Mouse (Mus musculus): ENCODE measurements around the gene Kcne4.
A peak's percentile ranks its signal among the peaks of the same experiment; 100 is the strongest.
"Not testable (repeated sequence)": the region's sequence is repeated elsewhere in the genome, so short reads cannot be mapped to it uniquely, and the experiment has no call there.

The Kcne4 gene

GRCm38 (mm10) chr1:78816639-78817038, at the start of gene Kcne4:
Gene Kcne4, plus strand, starts transcription at chr1:78816758.
- DNase-seq (ENCODE audit: low spot score in 2 of 2): no peak

GRCm38 (mm10) chr1:78781899-78782298, 34.7 kb upstream of the Kcne4 start:
- no peak for DNase-seq (ENCODE audit: low spot score in 2 of 2)

DNA sequence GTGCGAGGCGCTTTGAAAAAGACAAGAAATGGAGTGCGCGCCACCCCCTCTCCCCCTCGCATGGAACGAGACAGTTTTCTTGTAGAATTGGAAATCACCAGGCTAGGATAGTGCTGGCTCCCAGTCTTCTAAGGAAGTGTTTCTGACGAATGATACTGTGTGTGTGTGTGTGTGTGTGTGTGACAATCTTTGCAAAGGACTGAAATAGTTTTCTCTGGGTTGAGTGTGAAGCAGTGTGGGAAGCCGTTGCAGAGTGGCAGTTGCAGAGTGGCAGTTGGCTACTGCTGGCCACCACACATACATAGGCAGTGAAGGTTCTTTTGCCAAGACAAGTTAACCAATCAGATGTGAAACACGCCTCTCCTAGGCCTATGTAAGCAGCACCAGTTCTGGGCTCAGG, 31.6 kb upstream of the Kcne4 start:
- not testable (repeated sequence) for DNase-seq (ENCODE audit: low spot score in 2 of 2)

GRCm38 (mm10) chr1:78789744-78790143, 26.8 kb upstream of the Kcne4 start:
- DNase-seq (ENCODE audit: low spot score in 2 of 2): no peak

GRCm38 (mm10) chr1:78807428-78807827, 9.1 kb upstream of the Kcne4 start:
- DNase-seq (ENCODE audit: low spot score in 2 of 2): no peak

DNA sequence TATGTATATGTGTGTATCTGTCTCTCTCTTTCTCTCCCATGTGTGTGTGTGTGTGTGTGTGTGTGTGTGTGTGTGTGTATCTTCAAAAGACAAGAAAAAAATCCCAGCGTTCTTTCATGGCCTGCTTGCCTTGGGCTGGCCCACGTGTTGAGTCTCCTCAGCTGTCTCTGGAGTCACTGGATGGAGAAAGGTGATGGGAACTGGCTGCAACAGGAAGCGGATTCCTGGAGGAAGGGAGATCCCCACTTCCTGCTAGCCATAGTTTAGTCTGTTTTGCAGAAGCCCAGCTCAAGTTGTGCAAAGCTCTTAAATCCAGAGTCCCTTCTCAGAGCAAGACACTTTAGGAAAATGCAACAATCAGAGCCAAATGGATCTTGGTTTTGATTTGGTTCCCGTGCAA, 6.7 kb upstream of the Kcne4 start:
- no peak for DNase-seq (ENCODE audit: low spot score in 2 of 2)

GRCm38 (mm10) chr1:78810904-78811303, 5.7 kb upstream of the Kcne4 start:
- no peak for DNase-seq (ENCODE audit: low spot score in 2 of 2)

DNA sequence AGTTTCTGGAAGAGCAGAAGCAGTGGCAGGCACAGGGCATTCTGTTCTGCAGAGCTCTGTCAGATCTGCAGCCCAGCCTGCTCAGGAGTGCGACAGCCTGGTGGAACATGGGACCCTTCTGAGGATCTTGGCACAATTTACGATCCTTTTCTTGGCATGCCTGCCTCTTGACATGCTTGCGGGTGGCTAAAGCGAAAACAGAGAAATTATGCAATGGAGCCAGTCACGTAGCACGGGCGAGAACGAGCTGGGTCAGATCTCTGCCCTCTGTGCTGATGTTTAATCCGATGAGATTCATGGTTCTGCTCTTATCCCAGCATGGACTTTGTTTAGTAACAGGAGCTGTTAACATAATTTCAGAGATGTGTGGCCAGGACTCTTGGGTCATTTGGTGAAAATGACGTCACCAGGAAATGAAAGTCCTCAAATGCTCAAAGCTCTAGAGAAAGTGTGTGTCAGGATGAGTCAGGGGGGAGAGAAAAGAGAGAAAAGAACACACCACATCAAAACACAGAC, 4.5 kb upstream of the Kcne4 start:
- DNase-seq (ENCODE audit: low spot score in 2 of 2): no peak

GRCm38 (mm10) chr1:78817756-78818155, 1.2 kb downstream of the Kcne4 start:
- no peak for DNase-seq (ENCODE audit: low spot score in 2 of 2)

DNA sequence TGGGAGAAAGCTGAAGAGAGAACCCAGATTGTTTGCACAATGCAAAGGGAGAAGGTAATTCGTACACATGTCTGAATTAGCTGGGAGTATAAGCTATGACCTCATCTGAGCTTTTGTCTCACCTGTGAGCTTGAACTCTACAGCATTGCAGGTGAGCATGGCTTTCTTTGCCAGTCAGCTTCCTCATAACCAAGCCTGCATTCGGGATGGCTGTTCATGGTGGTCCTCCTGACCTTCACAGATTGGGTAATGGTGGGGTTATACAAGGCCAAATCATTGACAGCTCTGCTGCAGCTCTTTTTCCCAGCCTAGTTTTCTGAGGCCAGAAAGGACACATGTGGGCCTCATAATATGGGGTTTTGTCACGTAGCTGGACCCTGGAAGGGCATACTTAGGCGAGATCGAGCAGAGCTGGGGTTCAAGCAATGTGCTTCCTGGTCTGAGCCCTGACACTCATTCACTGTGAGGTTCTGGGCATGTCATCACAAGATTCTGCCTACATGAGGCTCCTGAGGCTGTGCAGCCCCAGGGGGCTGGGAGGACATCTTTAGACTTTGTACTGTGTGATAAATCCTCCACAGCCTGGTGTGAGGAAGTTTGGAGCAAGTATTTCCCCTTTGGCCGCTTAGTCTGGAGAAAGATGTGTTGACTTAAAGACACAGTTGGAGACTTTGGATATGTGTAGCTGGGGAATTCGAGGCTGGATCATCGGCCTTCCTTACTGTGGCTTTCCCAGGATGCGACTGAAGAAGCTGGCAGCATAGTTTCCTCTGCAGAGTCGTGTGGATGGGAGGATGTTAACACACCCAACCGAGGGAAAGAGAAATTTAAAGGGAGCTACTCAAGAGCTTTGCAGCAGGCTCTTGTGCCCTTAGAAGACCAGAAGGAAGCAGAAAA, 2.3 kb downstream of the Kcne4 start:
- no peak for DNase-seq (ENCODE audit: low spot score in 2 of 2)

GRCm38 (mm10) chr1:78819592-78819991, 3.0 kb downstream of the Kcne4 start:
- DNase-seq (ENCODE audit: low spot score in 2 of 2): no peak

GRCm38 (mm10) chr1:78820176-78820575, 3.6 kb downstream of the Kcne4 start:
- DNase-seq (ENCODE audit: low spot score in 2 of 2): no peak

- no peak for DNase-seq (ENCODE audit: low spot score in 2 of 2)
Observed at GRCm38 (mm10) chr1:78821111-78821510, 4.6 kb downstream of the Kcne4 start.

DNA sequence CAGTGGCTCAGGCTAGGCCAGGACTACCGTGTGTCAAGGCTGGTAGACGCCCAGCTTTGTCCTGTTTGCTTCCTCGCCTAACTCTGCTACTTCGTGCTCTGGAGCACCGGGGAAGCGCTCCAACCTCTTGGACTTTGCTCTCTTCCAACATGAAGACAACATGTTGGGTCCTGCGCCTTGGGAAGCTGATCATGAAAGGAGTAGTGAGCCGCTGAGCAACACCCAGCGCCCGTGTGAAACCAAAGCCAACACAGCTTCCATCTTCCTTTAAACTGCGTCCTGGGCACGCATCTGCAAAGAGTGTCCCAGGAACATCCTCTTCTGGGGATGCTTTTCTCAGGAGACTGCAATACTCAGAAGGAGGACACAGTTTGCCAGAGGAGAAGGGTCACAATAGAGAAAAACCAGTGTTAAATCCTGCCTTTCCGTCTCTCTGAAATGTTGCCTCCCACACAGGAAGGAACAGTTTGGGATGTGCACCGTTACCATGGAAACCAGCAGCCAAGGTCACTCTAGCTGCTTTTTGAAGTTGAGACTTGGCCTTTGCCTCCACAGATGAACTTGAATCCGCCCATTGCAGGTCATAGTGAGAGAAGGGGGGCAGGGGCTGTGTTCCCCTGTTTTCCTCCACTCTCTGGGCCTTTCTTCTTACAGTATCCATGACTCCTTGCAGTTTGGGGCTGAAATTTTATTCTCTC, 5.3 kb downstream of the Kcne4 start:
- no peak for DNase-seq (ENCODE audit: low spot score in 2 of 2)

- DNase-seq (ENCODE audit: low spot score in 2 of 2): no peak
Observed at GRCm38 (mm10) chr1:78825246-78825645, 8.7 kb downstream of the Kcne4 start.

GRCm38 (mm10) chr1:78838468-78838867, 21.9 kb downstream of the Kcne4 start:
- no peak for DNase-seq (ENCODE audit: low spot score in 2 of 2)

- DNase-seq (ENCODE audit: low spot score in 2 of 2): no peak
Observed at GRCm38 (mm10) chr1:78840769-78841168, 24.2 kb downstream of the Kcne4 start.

DNA sequence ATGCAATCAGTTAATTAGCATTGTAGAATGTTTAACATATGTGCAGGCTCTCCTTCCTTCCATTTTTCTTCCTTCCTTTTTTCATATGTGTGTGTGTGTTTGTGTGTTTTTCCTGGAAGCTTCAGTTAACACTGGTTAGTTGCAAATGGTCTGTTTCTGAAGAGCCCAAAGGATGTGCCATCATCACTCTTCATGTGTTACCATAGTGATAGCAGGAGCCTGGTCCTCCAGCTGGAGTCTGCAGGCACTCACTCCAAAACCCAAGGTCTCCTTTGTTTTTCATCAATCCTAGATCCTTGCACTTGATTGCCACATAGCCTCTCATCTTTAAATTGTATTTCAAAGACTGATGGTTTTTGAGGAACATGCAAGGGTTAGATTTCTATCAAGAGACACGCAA, 29.1 kb downstream of the Kcne4 start:
- DNase-seq (ENCODE audit: low spot score in 2 of 2): no peak

GRCm38 (mm10) chr1:78846471-78846870, 29.9 kb downstream of the Kcne4 start:
- DNase-seq (ENCODE audit: low spot score in 2 of 2): peak in 1 of 2 experiments; percentile 18

DNA sequence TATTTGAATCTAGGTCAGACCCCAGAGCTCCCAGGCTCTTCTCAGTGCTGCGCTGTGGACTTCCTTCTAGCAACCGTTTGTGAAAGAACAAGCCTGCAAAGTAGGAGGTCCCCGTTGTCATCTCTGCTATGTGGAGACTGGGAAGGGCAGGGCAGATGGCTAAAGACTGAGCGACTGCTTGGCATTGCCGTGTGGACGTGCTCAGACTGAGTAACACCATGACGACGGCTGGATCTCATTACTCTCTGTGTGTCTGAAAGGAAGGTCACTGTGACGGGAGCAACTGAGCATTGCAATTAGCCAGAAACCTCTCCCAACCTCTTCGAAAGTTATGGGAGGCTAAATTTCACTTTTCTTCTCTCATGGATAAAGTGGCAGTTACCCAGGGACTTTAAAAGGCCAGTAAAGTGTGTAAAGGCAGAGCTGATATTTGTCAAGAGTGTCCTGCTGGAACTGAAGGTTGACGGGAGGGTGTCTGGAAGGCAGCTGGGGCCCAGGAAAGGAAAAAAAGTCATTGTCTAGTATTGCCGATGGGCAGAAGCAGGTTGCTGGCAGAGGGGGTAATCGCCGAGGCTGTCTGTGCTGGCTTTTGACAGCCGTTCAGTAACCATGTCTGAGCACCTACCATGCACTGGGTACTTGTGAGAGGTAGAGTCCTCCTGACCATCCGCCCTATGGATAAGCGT, 36.0 kb downstream of the Kcne4 start:
- DNase-seq (ENCODE audit: low spot score in 2 of 2): no peak

- DNase-seq (ENCODE audit: low spot score in 2 of 2): no peak
Observed at GRCm38 (mm10) chr1:78853094-78853445, 36.5 kb downstream of the Kcne4 start.

- no peak for DNase-seq (ENCODE audit: low spot score in 2 of 2)
Observed at GRCm38 (mm10) chr1:78854306-78854705, 37.7 kb downstream of the Kcne4 start.

All from frontal cortex, postnatal 25 days (tissue).